Mouse (Mus musculus) ES-CJ7 (cell line): ENCODE measurements around the gene Tox4.

Experiments used
- DNase-seq: peaks from one replicate; pipeline ENCODE4 v3.0.0; 2011; ENCODE audit warnings: low read depth, low spot score

Gene Tox4

DNA sequence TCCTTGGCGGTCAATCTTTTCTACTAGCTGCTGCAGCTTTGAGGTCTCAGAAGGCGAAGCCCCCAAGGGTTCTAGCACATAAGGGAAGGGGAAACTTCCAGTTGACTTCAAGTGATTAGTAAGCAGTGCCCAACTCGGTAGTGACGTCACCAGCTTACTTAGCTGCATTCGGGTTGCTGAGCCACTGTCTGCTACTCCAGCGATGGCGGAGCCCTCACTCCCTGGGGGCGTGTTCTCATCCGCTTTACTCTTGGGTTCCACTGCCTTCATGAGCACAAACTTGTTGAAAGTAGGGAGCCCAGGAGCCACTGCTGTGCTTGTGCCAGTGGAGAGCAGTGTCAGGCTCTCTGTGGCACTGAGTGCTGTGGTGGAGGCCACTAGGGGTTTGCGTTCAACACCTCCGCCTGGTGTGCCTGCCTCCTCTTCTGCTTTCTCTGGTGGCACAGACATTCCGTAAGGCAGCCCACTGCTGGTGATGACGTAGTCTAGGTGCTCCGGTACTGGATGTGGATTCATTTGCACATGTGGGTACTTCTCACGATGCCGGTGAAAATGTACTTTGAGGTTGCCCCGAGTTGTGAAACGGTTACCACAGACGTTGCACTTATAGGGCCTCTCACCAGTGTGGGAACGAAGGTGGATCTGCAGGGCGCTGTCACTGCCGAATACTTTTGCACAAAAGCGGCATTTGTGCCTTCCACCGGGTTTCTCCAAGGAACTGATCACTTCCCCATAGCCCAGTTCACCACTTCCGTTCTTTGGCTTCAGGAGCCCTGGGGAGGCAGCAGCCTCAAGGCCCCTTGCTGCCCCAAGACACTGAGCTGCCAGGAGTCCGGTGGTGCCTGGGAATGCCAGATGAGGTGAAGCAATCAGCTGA, 35.2 kb downstream of the Tox4 start:
- peak; percentile 52 for DNase-seq

DNA sequence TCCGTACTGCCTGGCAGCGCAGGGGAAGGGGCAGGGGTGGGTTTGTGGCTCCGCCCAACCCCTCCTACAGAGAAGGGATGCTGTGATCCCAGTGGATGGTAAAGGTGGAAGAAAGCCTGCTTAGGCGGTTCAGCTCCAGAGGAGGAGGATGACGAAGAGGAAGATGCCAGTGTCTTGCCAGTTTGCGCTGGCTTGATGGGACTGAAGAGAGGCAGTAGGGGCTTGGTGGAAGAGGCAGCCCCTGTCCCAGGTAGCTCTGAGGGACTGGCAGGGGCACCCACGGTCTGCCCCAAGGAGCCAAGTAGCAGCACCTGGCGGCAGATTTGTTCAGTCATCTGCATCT, 35.8 kb downstream of the Tox4 start:
- peak; percentile 24 for DNase-seq

DNA sequence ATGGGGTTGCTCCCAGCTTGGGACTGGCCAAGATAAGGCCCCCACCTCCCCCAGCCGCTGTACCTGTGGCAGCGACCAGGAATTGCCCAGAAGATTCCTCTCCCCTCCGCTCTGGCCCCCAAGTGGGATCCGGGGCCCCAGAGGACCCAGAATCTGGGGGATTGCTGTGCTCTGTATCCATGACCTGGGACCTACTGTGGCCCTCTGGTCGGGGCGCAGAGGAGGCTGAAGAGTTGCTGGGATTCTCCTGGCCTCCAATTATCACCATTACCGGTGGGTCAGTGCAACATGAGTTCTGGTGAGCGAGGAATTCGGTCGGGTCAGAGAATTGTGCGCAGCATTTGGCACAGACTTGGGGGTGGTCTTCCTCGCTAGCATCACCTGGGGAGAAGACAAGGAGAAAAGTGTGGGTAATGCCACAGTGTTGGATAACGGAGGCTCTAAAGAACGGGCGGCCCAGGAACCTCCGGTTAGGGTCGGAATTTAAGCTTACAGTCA, 36.4 kb downstream of the Tox4 start:
- no peak for DNase-seq

DNA sequence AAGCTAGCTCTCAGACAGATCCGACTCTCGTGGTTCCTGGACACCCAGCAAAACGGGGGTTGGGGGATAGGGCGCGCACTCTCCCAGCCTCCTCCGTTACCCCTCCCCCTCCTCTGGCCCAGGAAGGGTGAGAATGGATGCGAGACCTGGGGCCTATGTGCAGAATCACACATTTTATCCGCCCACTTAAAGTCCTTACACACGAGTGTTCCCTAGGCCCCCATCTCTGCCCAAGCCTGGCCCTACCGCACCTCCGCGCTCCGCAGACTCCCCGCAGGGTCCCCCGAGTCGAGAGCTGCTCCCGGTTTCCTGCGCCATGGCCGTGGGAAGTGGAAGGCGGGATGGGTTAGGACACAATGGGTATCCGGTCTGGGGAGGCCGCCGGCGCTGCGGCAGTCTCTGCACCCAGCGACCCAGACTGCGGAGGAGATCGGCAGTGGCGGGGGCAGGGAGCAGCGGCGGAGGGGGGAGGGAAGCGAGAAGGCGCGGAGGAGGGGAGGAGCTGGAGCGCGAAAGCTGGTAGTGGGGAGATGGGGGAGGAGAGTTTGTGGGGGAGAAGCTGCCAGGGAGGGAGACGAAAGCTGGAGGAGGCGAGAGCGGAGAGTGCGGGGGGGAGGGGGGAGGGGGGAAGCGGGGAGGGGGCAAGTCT, 37.0 kb downstream of the Tox4 start:
- peak; percentile 79 for DNase-seq

DNA sequence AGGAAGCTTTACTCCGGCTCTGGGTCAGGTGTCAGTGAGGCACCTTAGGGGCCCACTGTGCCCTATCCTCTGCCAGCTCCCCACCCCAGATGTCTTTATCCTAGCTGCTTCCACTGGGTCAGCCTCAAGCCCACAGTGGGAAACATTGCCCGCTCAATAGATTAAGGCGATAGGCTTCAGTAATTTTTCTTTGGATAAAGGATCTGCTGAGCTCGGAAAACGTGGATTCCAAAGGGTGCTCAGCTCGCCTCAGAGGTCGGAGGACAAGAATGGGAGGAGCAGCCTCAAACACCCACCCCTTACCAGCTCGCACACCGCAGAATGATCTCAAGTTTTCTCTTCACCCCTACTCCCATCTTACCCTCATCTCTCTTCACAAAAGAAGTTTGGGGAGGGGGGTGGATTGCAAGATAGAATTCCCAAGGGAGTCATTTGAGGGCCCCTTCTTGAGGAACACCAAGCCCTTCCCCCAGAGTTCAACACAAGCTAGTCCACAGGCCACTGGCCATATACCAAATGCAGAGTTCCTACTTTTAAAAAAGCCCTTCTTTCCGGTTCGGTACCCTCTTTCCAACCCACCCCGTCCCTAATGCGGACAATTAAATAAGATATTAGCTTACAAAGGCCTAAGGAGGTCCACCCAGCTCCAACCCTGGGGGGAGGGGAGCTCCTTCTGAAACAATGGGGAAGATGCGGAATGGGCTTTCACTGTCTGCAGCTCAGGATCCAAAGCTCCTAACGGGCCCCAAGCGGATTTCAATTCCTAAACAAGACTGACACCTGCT, 37.7 kb downstream of the Tox4 start:
- peak; percentile 62 for DNase-seq

DNA sequence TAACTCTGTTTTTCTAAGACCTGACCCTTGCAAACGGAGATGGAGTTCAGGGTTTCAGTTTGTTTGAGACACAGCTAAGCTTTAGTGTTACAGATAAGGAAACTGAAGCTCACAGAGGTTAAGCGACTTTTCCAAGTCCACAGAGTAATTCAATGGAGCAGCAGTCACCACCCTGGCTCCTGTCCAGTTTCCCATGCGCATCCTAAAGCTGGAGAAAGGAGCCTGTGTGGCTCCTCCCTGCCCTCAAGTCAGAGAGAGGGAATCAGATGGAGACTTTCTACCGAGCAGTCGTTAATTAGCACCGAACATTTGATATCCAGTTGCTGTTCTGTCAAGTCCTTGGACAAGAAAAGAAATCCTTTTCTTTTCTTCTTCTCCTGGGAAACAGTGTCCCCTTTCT, 40.4 kb downstream of the Tox4 start:
- DNase-seq = no peak

DNA sequence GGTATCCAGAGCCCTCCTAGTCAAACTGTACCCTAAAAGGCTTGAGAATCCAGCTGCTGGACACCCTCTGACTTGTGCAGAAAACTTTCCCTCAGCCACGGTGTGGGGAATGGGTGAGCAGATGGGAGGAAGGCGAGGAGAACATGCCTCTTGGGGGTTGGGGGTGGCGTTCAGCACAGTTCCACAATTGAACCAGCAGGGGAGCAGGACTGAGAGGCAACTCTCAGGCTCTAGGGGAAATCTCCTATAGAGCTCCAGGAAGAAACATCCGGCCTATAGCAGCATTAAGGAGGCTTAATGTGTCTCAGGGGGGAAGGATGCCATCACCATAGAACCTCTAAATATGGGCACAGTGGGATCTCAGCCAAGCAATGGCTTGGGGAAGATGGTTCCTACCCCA, 46.9 kb downstream of the Tox4 start:
- peak; percentile 68 for DNase-seq

DNA sequence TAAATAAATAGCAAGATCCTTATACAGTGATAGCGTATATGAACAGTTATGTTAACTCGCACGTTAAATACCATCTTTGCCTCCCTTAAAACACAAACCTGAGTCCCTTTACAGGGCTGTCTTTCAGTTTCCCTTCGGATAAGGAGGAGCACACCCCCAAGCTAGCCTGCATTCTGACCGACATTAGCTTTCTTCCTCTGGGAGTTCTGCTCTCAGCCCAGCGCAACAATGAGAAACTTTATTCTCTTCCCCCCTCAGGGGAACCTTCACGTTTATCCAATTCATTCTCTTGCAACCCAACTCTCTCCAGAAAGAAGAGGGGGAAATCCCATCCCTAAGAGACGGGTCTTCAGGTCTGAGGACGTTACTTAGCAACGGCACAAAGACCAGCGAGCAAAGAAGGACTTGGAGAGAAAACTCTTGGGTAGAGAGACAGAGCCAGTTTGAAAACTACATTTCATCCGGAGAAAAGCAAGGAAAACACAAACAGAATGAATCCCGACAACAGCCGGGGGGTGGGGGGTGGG, 48.5 kb downstream of the Tox4 start:
- peak; percentile 32 for DNase-seq

DNA sequence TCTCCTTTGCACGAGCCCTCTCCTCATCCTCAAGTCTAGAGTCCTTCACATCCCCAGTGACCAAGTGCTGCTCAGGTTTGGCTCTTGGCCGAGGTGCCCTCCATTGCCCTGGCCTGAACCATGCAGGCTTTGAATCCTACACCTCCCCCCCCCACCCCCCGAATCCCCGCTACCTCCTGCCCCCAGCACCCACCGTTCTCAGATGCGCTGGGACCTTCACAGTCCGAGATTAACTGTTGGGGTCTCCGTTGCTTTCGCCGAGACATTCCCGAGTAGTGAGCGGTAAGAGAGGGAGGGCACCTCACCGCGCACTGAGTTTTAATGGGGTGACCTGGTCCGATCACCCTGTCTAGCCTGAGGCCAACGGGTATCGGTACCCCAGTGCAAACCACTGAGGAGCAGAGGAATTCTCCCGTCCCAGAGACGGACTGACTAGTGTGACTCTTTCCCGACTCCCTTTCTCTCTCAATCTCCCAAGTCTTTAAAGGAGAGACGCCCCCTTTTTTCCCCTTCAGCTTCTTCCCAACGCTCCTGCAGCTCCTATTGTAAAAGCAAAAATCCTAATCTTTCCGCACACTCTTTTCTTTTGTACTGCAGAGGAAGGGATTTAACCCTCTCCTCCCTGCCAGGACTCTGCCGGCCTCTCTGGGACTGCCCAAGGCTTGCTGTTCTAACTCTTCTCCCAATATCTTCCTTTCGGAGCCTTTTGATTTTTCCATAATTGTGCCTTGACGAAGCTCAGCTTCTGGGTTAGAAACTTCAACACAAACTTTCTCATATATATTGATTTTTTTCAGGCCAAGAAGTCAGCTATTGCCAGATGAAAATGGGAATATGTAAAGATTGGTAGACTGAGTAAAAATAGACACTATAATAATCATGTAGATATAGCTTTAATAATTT, 49.2 kb downstream of the Tox4 start, which contains the start of gene Sall2:
Sall2 (minus strand) TSS at position 853 of the 903 bp plus-strand sequence.
- no peak for DNase-seq

DNA sequence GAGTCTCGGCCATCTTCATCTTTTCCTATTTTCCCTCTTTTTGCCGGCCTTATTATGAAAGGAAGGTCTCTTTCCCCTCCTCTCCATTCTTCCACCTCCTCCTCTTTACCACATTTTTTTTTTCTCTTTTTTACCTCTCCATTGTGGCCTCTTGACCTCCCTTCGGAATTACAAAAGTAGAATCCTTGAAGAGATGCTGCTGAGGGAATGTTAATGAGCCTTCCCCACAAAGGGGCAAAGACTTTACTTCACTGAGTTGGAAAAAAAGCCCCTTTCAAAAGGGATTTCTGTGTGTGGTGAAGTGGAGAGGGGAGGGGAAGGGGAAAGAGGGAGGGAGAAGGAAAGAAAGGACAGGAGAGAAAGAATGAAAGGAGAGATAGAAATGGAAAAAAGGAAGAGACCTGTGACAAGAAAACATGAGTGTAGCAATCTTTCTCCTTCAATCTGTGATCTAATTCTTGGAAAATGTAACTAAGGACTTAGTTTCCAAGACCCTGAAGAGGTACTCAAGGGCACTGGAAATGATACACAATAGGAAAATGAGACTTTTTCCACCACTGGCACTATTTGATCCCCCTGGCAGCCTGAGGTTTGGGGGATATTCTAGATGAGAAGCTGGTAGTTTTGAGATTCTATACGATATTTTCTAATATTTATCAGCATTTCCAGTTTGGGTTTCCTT, 52.3 kb downstream of the Tox4 start:
- DNase-seq = peak; percentile 38

DNA sequence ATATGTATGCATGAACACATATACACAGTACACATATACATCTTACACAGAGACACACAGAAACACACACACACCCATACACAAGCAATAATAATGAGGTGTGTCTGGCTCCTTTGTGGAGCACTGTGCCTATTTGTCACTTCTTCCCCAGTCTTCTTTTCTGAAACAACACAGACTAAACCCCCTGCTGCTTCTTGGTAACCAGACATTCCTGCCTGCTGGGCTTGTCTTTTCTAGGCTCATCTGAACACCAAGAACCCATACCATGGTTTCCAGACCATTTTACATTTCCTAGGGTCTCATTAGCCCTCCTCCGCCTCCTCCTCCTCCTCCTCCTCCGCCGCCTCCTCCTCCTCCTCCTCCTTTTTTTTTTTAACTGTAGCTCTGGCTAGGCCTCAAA, 53.2 kb downstream of the Tox4 start:
- DNase-seq = peak; percentile 64

DNA sequence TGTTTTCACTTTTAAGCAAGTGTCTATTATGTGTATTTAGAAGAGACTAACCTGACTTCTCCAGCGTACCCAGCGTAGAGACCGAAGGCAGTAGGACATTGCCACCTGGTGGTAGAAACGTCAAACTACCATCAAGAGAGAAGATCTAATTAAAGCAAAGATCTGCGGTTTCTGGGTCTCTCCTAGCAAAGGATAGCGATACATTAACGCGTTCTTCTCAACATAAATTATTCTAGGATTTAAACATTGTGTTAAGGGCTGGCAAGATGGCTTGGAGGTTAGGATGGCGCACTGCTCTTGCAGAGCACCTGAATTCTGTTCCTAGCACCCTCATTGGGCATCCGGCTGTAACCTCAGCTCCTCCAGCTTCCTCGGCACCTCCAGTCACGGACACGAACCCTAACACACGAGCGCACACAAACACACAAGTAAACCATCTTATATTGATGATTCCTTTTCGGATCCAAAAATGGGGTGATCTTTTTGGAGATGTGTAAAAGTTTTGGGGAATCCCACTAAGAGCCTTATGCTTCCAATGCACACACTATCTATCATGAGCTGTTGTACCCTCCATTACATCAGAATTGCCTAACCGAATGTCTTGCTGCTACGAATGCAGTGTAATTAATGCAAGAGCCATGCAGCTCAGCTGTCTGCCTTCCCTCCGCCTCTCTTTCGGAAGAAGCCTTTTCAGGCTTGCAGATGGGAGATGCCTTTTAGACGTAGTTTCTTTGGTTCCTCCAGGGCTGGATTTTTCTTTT, 60.0 kb downstream of the Tox4 start:
- peak; percentile 89 for DNase-seq

DNA sequence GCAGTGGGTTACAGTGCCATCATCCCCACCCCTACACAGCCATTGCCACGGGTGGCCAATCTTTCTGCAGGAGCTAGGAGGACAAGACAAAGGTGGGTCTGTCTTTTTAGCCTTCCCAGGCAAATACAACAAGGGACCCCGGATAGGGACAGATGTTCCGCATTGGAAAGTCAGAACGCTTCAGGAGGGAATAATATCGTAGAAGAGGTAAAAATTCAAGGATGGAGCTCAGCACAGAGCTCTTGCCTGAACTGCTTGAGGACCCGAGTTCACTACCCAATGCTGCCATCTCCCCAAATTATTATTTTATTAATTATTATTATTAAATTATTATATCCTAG, 60.5 kb downstream of the Tox4 start:
- no peak for DNase-seq
